Comparison of ENCODE assay signal across 8 mouse cellular contexts in genomic region chr11:52223968-52224682, GRCm38 (mm10). TPM values are rescaled to one million over a fixed set of nuclear protein-coding genes. Genes with fewer than 3 reads are reported as not detected.
DNase-seq lines count a peak whose midpoint lies in the region; ATAC-seq and TF ChIP-seq lines count a peak whose summit lies in the region.

No protein-coding gene starts in this region.

- peak overlapping the region; percentile 65 for H3K27ac ChIP-seq in ES-E14 (ENCODE audit: insufficient read depth, low read depth, low read length, poor library complexity, severe bottlenecking)
- H3K27ac ChIP-seq in limb, embryonic 15.5 days, result no peak overlapping the region
- no peak overlapping the region for H3K27ac ChIP-seq in midbrain, embryonic 11.5 days (ENCODE audit: low read depth, low read length)

- H3K4me3 ChIP-seq in ES-E14 (ENCODE audit: insufficient read depth in 1 of 2, low read depth in 1 of 2, low read length in 2 of 2, poor library complexity in 1 of 2, severe bottlenecking in 1 of 2), result peak overlapping the region; percentile 54 to 56
- H3K4me3 ChIP-seq in limb, embryonic 15.5 days, result peak overlapping the region; percentile 26; the same call in 1 of the 2 replicates
- H3K4me3 ChIP-seq in midbrain, embryonic 11.5 days (ENCODE audit: low read depth, low read length), result no peak overlapping the region

- peak; percentile 84 to 87 for DNase-seq in B cell, adult 2 months
- peak; percentile 67 for DNase-seq in ES-E14 (ENCODE audit: low read depth, low spot score)
- DNase-seq in heart, postnatal 4 days, result peak; percentile 38
- no peak for DNase-seq in left cerebral cortex, adult 8-10 months (ENCODE audit: low spot score in 2 of 2)
- DNase-seq in midbrain, embryonic 11.5 days (ENCODE audit: low spot score, missing footprints), result no peak
- DNase-seq in right cerebral cortex, postnatal 14 days, result no peak

- no peaks in the 10 kb centered on the region for H3K36me3 ChIP-seq in ES-E14 (ENCODE audit: control insufficient read depth, insufficient read depth, low read length, poor library complexity, severe bottlenecking)
- no peaks in the 10 kb centered on the region for H3K36me3 ChIP-seq in limb, embryonic 15.5 days
- no peaks in the 10 kb centered on the region for H3K36me3 ChIP-seq in midbrain, embryonic 11.5 days (ENCODE audit: control insufficient read depth, insufficient read depth, low read length)

- peak overlapping the region; percentile 34 for H3K9ac ChIP-seq in ES-E14 (ENCODE audit: insufficient read depth, low read depth, low read length, poor library complexity, severe bottlenecking)
- H3K9ac ChIP-seq in limb, embryonic 15.5 days, result no peak overlapping the region
- H3K9ac ChIP-seq in midbrain, embryonic 11.5 days (ENCODE audit: low read length), result no peak overlapping the region

- H3K4me1 ChIP-seq in ES-E14 (ENCODE audit: control insufficient read depth in 2 of 2, insufficient read depth in 2 of 2, low read length in 2 of 2, poor library complexity in 1 of 2), result peaks cover 9 to 16% of the 10 kb centered on the region in 2 experiments; a peak in 2 of 4 replicates
- H3K4me1 ChIP-seq in limb, embryonic 15.5 days, result no peaks in the 10 kb centered on the region; the same call in 1 of the 2 replicates
- H3K4me1 ChIP-seq in midbrain, embryonic 11.5 days (ENCODE audit: control insufficient read depth, insufficient read depth, low read length), result no peaks in the 10 kb centered on the region

- 0 out of 2 replicates have a peak, but pooled peaks have one; percentile 36 for ATAC-seq in limb, embryonic 15.5 days (ENCODE audit: insufficient number of reproducible peaks, low FRiP score, low TSS enrichment, low read depth)
- ATAC-seq in neutrophil, adult 5-6 weeks (ENCODE audit: extremely low read depth, insufficient number of reproducible peaks, low FRiP score, poor library complexity, severe bottlenecking), result peak; percentile 65
- ATAC-seq in midbrain, embryonic 11.5 days (ENCODE audit: low FRiP score), result no peak

- WGBS in limb, embryonic 15.5 days, result 11% methylated on average over 19 of the region's 19 CpGs
- 17% methylated on average over 19 of the region's 19 CpGs for WGBS in midbrain, embryonic 11.5 days

- H3K27me3 ChIP-seq in limb, embryonic 15.5 days, result no peaks in the 10 kb centered on the region
- H3K27me3 ChIP-seq in midbrain, embryonic 11.5 days (ENCODE audit: control insufficient read depth, insufficient read depth, low read length), result no peaks in the 10 kb centered on the region

- in situ Hi-C loops in ES-E14 (cut with MboI; ENCODE audit: low sequenced_read_pairs in 2 of 2, unreplicated experiment in 2 of 2), result loop anchor here in 1 of 2 experiments (5.0 kb wide), 1 partner anchor 87 kb away; no protein-coding TSS in a partner anchor

- no peaks in the 10 kb centered on the region for H3K9me3 ChIP-seq in ES-E14 (ENCODE audit: control insufficient read depth, insufficient read depth, low read depth, low read length)
- no peaks in the 10 kb centered on the region for H3K9me3 ChIP-seq in limb, embryonic 15.5 days
- no peaks in the 10 kb centered on the region for H3K9me3 ChIP-seq in midbrain, embryonic 11.5 days (ENCODE audit: control insufficient read depth, low read length)

- peak overlapping the region; percentile 35 for H3K4me2 ChIP-seq in limb, embryonic 15.5 days
- H3K4me2 ChIP-seq in midbrain, embryonic 11.5 days, result no peak overlapping the region

TF ChIP-seq in ES-E14, 5 proteins besides CTCF, POLR2A, EP300 and RAD21:
- TF ChIP-seq CHD2 (IDR thresholded peaks at IDR 0.05; ENCODE audit: low read depth, low read length) (peak; percentile 52; the same call in 1 of the 2 replicates), HCFC1 (IDR thresholded peaks at IDR 0.05; ENCODE audit: borderline replicate concordance, insufficient read depth, low read length) (no peak)

RNA-seq across cellular contexts. Expression of gene Skp1a, which starts 7.7 kb away (rescaled TPM):
- 204 and 317 TPM in 2 replicates for total RNA-seq in ES-E14 (2012; rRNA removed)
- total RNA-seq in heart, postnatal 4 days (2021), result 100 to 1,000 TPM; 239 to 250 TPM
- 702 and 744 TPM in 2 replicates for polyA plus RNA-seq in limb, embryonic 15.5 days (2015; fragmentation: Nextera tagmentation; extraction: Ambion mirVana)
- total RNA-seq in neutrophil, adult 5-6 weeks (2017), result 80.5 and 92.6 TPM in 2 replicates
- 100 to 1,000 TPM; 448 to 504 (median 464) TPM for total RNA-seq in left cerebral cortex, adult 8-10 months (2022)
- 1,013 and 1,113 TPM in 2 replicates for polyA plus RNA-seq in midbrain, embryonic 11.5 days (2014; fragmentation: Nextera tagmentation; extraction: Ambion mirVana)

RNA-seq across cellular contexts. Expression of gene Olfr1371, which starts 10.3 kb away (rescaled TPM):
- total RNA-seq in ES-E14 (2012; rRNA removed), result not detected in 2 replicates
- total RNA-seq in heart, postnatal 4 days (2021), result not detected
- not detected in 2 replicates for polyA plus RNA-seq in limb, embryonic 15.5 days (2015; fragmentation: Nextera tagmentation; extraction: Ambion mirVana)
- not detected in 2 replicates for total RNA-seq in neutrophil, adult 5-6 weeks (2017)
- not detected for total RNA-seq in left cerebral cortex, adult 8-10 months (2022)
- not detected in 2 replicates for polyA plus RNA-seq in midbrain, embryonic 11.5 days (2014; fragmentation: Nextera tagmentation; extraction: Ambion mirVana)

RNA-seq across cellular contexts. Expression of gene Tcf7, which starts 58.7 kb away (rescaled TPM):
- total RNA-seq in ES-E14 (2012; rRNA removed), result 8.1 and 8.4 TPM in 2 replicates
- 1 to 10 TPM; 2.8 to 3.8 TPM for total RNA-seq in heart, postnatal 4 days (2021)
- 9.6 and 9.8 TPM in 2 replicates for polyA plus RNA-seq in limb, embryonic 15.5 days (2015; fragmentation: Nextera tagmentation; extraction: Ambion mirVana)
- 32.0 and 34.7 TPM in 2 replicates for total RNA-seq in neutrophil, adult 5-6 weeks (2017)
- 1 to 10 TPM; 5.9 to 6.6 (median 6.3) TPM for total RNA-seq in left cerebral cortex, adult 8-10 months (2022)
- polyA plus RNA-seq in midbrain, embryonic 11.5 days (2014; fragmentation: Nextera tagmentation; extraction: Ambion mirVana), result 8.0 and 10.7 TPM in 2 replicates

Comparison
In these comparisons a context has a peak if more than half of its experiments do, and no peak if none do; other contexts are left out.
1. DNase-seq: peak in B cell, adult 2 months (2 of 2), ES-E14 (single experiment) and heart, postnatal 4 days (single experiment); none in left cerebral cortex, adult 8-10 months (0 of 2), midbrain, embryonic 11.5 days (single experiment) and right cerebral cortex, postnatal 14 days (single experiment).